Mouse (Mus musculus) right cerebral cortex, postnatal 14 days (tissue): ENCODE measurements around the gene Arfip2.

Experiments used
- DNase-seq: peaks from one replicate; pipeline ENCODE4 v3.0.0; 2022

Arfip2 gene

GRCm38 (mm10) chr7:105640233-105640893, at the start of gene Arfip2, which contains the start of gene Gm45799:
Arfip2 (minus strand) TSS chr7:105640416.
Gm45799 (plus strand) TSS chr7:105640552.
- peak; percentile 93 for DNase-seq

- DNase-seq: no peak
Measured at GRCm38 (mm10) chr7:105685541-105686197, 45.5 kb upstream of the Arfip2 start.

GRCm38 (mm10) chr7:105650639-105651435, 10.6 kb upstream of the Arfip2 start, which contains the start of gene Dnhd1:
Dnhd1 (plus strand) TSS chr7:105650827.
- no peak for DNase-seq

- no peak for DNase-seq
Measured at GRCm38 (mm10) chr7:105641936-105642335, 1.7 kb upstream of the Arfip2 start.

GRCm38 (mm10) chr7:105640894-105641255, 659 bp upstream of the Arfip2 start:
- no peak for DNase-seq

- DNase-seq: no peak
Measured at GRCm38 (mm10) chr7:105639756-105640155, 460 bp downstream of the Arfip2 start, which contains the start of gene Timm10b. Timm10b (plus strand) TSS chr7:105640056.

GRCm38 (mm10) chr7:105639304-105639703, 912 bp downstream of the Arfip2 start:
- DNase-seq: no peak

- DNase-seq: no peak
Measured at GRCm38 (mm10) chr7:105638776-105639175, 1.4 kb downstream of the Arfip2 start.

GRCm38 (mm10) chr7:105635726-105636125, 4.5 kb downstream of the Arfip2 start:
- no peak for DNase-seq

GRCm38 (mm10) chr7:105634272-105634920, 5.8 kb downstream of the Arfip2 start:
- DNase-seq: no peak

GRCm38 (mm10) chr7:105633801-105634135, 6.4 kb downstream of the Arfip2 start:
- DNase-seq: no peak

GRCm38 (mm10) chr7:105633127-105633800, 7.0 kb downstream of the Arfip2 start, which contains the start of gene Trim3:
Trim3 (minus strand) TSS chr7:105633571.
- DNase-seq: peak; percentile 92

- no peak for DNase-seq
Measured at GRCm38 (mm10) chr7:105632551-105632972, 7.7 kb downstream of the Arfip2 start.

GRCm38 (mm10) chr7:105628633-105629032, 11.6 kb downstream of the Arfip2 start:
- no peak for DNase-seq

- DNase-seq: no peak
Measured at GRCm38 (mm10) chr7:105625397-105625796, 14.8 kb downstream of the Arfip2 start.

GRCm38 (mm10) chr7:105621646-105622292, 18.4 kb downstream of the Arfip2 start:
- DNase-seq: no peak

GRCm38 (mm10) chr7:105621053-105621452, 19.2 kb downstream of the Arfip2 start:
- no peak for DNase-seq

- DNase-seq: no peak
Measured at GRCm38 (mm10) chr7:105619701-105620100, 20.5 kb downstream of the Arfip2 start.

GRCm38 (mm10) chr7:105617810-105618209, 22.4 kb downstream of the Arfip2 start:
- no peak for DNase-seq

- DNase-seq: no peak
Measured at GRCm38 (mm10) chr7:105616561-105616960, 23.7 kb downstream of the Arfip2 start.

- DNase-seq: no peak
Measured at GRCm38 (mm10) chr7:105615720-105616119, 24.5 kb downstream of the Arfip2 start.

- no peak for DNase-seq
Measured at GRCm38 (mm10) chr7:105614400-105614799, 25.8 kb downstream of the Arfip2 start.
